Mouse (Mus musculus) liver, embryonic 14.5 days (tissue): Measurements from ENCODE around the gene Zdhhc6. TPM values are rescaled to one million over a fixed set of nuclear protein-coding genes. Genes with fewer than 3 reads are reported as not detected.

Source experiments
- ATAC-seq: fragments of 200-750 bp; cut with Nextera tagmentation; 2 replicates; pipeline ENCODE4 v1.8.0; 2017; ENCODE audit warnings: moderate number of reproducible peaks, mild to moderate bottlenecking, moderate library complexity; ENCODE audit not compliant: insufficient read depth
- DNase-seq, 3 experiments: peaks; one replicate each; pipeline ENCODE4 v3.0.0-alpha.2; 2012 to 2013; ENCODE audit warnings: low read depth in 3 of 3, low spot score in 3 of 3
- H3K27ac ChIP-seq: fragments of 300-500 bp; sonication (generic); 2 replicates; pipeline ENCODE4 v1.5.1; 2014; ENCODE audit warnings: moderate library complexity, mild to moderate bottlenecking, control low read depth, inconsistent platforms
- H3K27me3 ChIP-seq: fragments of 300-500 bp; sonication (generic); 2 replicates; pipeline ENCODE4 v1.6.1; 2014; ENCODE audit warnings: mild to moderate bottlenecking, low read length, moderate library complexity; ENCODE audit not compliant: control insufficient read depth, insufficient read depth
- H3K36me3 ChIP-seq: fragments of 300-500 bp; sonication (generic); replicated peaks from 2 replicates; pipeline ENCODE4 v1.6.1; 2014; ENCODE audit warnings: low read depth; ENCODE audit not compliant: control insufficient read depth, insufficient read depth
- H3K4me1 ChIP-seq, 2 experiments: fragments of 200-500 bp in 1 of 2; fragments of 300-500 bp in 1 of 2; sonication (generic) in 1 of 2; replicated peaks; 2 replicates each; pipeline ENCODE4 v1.6.1; 2012 to 2014; ENCODE audit warnings: antibody characterized with exemption in 1 of 2, inconsistent platforms in 1 of 2, low read length in 1 of 2; ENCODE audit not compliant: control insufficient read depth in 2 of 2, insufficient read depth in 2 of 2
- H3K4me2 ChIP-seq: fragments of 300-500 bp; sonication (generic); 2 replicates; pipeline ENCODE4 v1.6.1; 2014; ENCODE audit warnings: low read depth, mild to moderate bottlenecking, control low read depth, moderate library complexity
- H3K4me3 ChIP-seq, 2 experiments: fragments of 200-500 bp in 1 of 2; fragments of 300-500 bp in 1 of 2; sonication (generic) in 1 of 2; 2 replicates each; pipeline ENCODE4 v1.5.1; 2012 to 2014; ENCODE audit warnings: low read depth in 2 of 2, low read length in 2 of 2, mild to moderate bottlenecking in 2 of 2, control low read depth in 1 of 2, inconsistent platforms in 1 of 2, moderate library complexity in 1 of 2; ENCODE audit not compliant: insufficient read depth in 1 of 2
- H3K9ac ChIP-seq: fragments of 300-500 bp; sonication (generic); replicated peaks from 2 replicates; pipeline ENCODE4 v1.6.1; 2014; ENCODE audit warnings: mild to moderate bottlenecking, control low read depth, moderate library complexity
- H3K9me3 ChIP-seq: fragments of 300-500 bp; sonication (generic); 2 replicates; pipeline ENCODE4 v1.6.1; 2016; ENCODE audit warnings: low read length, mixed read lengths; ENCODE audit not compliant: control insufficient read depth
- CTCF ChIP-seq: IDR thresholded peaks from 2 replicates; pipeline ENCODE4 v1.5.1; 2016; ENCODE audit warnings: antibody characterized with exemption, low read depth, control low read depth
- EP300 ChIP-seq: IDR thresholded peaks from 2 replicates; pipeline ENCODE4 v1.6.1; 2016; ENCODE audit warnings: antibody characterized with exemption, low read depth
- WGBS: fragments of 180-500 bp; shearing (Covaris S2); extraction: QIAGEN DNeasy Blood & Tissue Kit; methylation state at CpG from one replicate; pipeline ENCODE4 v1.1.7; 2014; ENCODE audit not compliant: insufficient replicate concordance; 5-methylcytosine and 5-hydroxymethylcytosine counted together
- polyA plus RNA-seq, 2 experiments: library from polyadenylated mRNA; depleted of rRNA in 1 of 2; stranded (reverse) in 1 of 2; unstranded in 1 of 2; fragments of >200 nt; fragmentation: Nextera tagmentation in 1 of 2; extraction: Ambion mirVana in 1 of 2; gene quantifications; 2 replicates each; pipeline versions ENCODE4 v1.2.1 to v1.2.3; 2012 to 2014

Gene Zdhhc6
- polyA plus RNA-seq, 2 experiments, result 14.2 to 51.3 TPM

DNA sequence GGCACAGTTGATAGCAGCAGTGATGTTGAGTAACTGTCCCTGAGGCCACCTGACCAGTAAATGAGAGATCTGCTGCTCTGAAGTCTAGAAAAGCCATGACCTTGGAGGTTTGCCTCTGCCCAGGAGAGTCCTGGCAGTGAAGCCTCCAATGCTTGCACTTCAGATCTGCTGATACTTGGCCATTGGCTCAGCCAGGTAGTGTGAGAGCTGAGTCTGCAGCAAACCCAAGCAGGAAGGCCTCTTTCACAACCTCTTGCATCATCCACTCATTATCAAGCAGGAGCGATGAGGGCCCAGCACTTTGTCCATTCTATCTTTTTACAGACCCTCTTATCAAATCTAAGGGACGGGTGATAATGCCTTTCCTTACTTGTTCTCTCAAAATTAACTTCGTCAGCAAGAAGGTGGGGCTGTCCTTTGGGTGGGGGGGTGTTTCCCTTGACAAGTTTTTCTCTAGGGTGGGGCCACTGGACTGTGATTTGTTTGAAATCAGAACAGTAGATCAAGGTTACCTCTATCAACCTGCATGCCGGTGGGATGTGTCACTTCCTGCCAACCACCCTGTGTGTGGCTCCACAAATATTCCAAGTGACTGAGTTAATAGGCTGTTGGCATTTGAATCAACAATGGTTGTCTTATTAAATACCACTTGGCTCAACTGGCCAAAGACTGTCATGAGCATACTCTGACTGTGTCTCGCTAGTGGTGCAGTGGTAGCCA is 58.0 kb downstream of the Zdhhc6 start:
- H3K4me2 ChIP-seq, result peak overlapping the region; percentile 24
- no peak overlapping the region for H3K4me3 ChIP-seq
- WGBS, result 22% methylated on average over 5 of the region's 5 CpGs
- H3K27ac ChIP-seq, result peak overlapping the region; percentile 37
- H3K36me3 ChIP-seq, result peaks cover 7% of the 10 kb centered on the region; the same call in 1 of the 2 replicates
- ATAC-seq (no peak), DNase-seq (no peak)
- no peaks in the 10 kb centered on the region for H3K27me3 ChIP-seq
- TF ChIP-seq EP300, result 0 out of 2 replicates have a peak, but pooled peaks have one; percentile 15
- TF ChIP-seq CTCF, result no peak
- no peak overlapping the region for H3K9ac ChIP-seq
- H3K9me3 ChIP-seq, result no peaks in the 10 kb centered on the region
- peaks cover 49% of the 10 kb centered on the region in 2 experiments for H3K4me1 ChIP-seq

DNA sequence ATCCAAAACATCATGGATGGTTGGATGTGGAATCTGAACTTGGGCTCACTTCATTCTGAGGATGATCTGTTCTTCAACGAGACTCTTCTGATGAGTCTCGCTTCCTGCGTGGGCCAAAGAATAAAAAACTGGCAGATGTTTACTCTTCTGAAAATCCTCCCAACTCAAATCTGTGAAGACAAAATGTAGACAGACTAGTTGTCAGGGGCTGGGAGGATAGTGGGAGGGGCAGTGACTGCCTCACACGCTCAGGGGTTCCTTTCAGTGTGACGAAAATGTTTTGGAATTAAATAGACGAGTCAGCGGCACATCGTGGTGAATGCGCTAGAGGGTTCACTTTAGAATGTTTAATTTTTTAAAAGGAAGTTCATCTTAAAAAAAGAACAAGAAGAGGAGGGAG is 59.7 kb downstream of the Zdhhc6 start:
- WGBS, result 69% methylated on average over 9 of the region's 9 CpGs
- Histone ChIP-seq H3K4me2 (peak overlapping the region; percentile 30), H3K27me3 (no peaks in the 10 kb centered on the region), H3K27ac (no peak overlapping the region), H3K4me1 (peaks cover 52% of the 10 kb centered on the region in 2 experiments), H3K36me3 (0 out of 2 replicates have a peak, but pooled peaks cover 3% of the 10 kb centered on the region), H3K4me3 (no peak overlapping the region), H3K9ac (no peak overlapping the region), H3K9me3 (no peaks in the 10 kb centered on the region)
- no peak for ATAC-seq
- no peak for DNase-seq
- TF ChIP-seq EP300 (no peak), CTCF (no peak)

DNA sequence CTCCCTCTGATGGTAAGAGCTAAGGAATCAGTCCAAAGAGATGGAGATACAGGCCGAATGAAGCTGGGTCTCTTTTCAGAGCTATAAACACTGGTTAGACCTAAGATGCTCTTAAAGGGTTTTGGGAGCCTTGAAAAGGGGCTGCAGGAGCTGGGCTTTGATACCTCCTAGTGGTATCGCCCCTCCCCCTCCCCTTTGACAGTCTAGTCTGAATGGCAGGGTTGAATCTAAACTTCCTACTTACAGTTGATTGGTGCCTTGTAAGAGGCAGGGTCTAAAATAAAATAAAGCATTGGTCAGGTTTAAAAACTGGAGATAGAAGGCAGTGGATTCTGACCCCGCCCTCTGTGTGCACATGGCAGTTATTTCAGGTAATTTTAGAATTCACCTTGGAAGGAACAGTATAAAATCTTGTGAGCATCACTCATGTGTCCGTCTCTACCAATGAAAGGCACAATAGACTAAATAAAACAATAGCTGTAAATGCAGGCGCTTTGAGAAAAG is 61.3 kb downstream of the Zdhhc6 start:
- Histone ChIP-seq H3K4me3 (peak overlapping the region; percentile 73 to 93), H3K27me3 (no peaks in the 10 kb centered on the region), H3K36me3 (0 out of 2 replicates have a peak, but pooled peaks cover under 1% of the 10 kb centered on the region), H3K9me3 (no peaks in the 10 kb centered on the region), H3K27ac (peak overlapping the region; percentile 80), H3K4me1 (peaks cover 40 to 45% of the 10 kb centered on the region in 2 experiments), H3K4me2 (peak overlapping the region; percentile 72), H3K9ac (peak overlapping the region; percentile 86)
- peak in 2 of 3 experiments; percentile 53 to 64 for DNase-seq
- peak; percentile 70 for ATAC-seq
- TF ChIP-seq EP300 (no peak; the same call in 1 of the 2 replicates), CTCF (no peak)
- 4% methylated on average over 5 of the region's 5 CpGs for WGBS

DNA sequence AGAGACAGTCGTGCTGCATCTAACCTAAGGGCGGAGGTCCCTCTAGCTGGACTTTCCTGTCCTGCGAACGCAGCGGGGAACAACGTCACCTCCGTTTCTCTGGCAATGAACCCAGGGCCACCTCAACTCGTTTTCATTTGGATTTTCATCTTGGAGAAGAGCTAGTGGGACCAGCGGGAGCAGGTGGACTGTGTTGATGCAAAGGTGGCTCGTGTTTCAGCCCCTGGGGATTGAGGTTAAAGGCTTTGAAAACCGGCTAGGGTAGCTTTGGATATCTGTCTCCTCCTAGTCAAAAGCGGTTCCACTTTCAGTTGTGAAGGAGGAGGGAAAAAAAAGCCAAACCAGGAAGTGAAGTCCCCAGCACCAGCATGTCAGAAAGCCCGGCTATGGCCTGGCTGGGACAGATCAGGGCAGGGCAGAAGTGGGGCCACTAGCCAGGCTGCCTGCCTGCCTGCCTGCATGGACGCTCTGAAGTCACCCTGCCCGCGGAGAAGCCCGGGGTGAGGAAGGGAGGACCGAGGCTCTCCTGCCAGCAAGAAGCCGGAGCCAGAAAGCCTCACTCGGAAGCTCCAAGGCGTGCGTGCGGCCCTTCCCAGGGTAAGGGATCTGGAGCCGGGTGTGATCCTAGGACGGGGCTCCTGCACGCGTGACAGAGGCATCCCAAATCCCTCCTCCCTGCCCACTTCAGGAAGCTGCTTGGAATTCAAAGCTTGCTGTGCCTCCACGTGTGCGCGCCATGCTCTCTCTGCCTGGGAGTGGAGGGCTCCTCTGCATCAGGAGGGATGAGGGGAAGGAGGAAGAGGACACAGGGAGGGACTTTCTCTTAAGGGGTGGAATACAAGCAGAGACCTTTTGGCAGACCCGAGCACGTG is 62.0 kb downstream of the Zdhhc6 start:
- no peaks in the 10 kb centered on the region for H3K27me3 ChIP-seq
- DNase-seq, result peak in 1 of 3 experiments; percentile 57
- peak; percentile 64 for ATAC-seq
- H3K4me3 ChIP-seq, result peak overlapping the region; percentile 73 to 93
- 0 out of 2 replicates have a peak, but pooled peaks have one; percentile 4 for TF ChIP-seq CTCF
- TF ChIP-seq EP300, result no peak
- H3K27ac ChIP-seq, result peak overlapping the region; percentile 80
- peaks cover 33 to 37% of the 10 kb centered on the region in 2 experiments for H3K4me1 ChIP-seq
- no peaks in the 10 kb centered on the region for H3K36me3 ChIP-seq
- H3K4me2 ChIP-seq, result peak overlapping the region; percentile 72
- peak overlapping the region; percentile 86 for H3K9ac ChIP-seq
- WGBS, result under 1% methylated on average over 32 of the region's 32 CpGs
- no peaks in the 10 kb centered on the region for H3K9me3 ChIP-seq
